Comparison of ENCODE assay signal across 10 mouse cellular contexts in the genomic region with DNA sequence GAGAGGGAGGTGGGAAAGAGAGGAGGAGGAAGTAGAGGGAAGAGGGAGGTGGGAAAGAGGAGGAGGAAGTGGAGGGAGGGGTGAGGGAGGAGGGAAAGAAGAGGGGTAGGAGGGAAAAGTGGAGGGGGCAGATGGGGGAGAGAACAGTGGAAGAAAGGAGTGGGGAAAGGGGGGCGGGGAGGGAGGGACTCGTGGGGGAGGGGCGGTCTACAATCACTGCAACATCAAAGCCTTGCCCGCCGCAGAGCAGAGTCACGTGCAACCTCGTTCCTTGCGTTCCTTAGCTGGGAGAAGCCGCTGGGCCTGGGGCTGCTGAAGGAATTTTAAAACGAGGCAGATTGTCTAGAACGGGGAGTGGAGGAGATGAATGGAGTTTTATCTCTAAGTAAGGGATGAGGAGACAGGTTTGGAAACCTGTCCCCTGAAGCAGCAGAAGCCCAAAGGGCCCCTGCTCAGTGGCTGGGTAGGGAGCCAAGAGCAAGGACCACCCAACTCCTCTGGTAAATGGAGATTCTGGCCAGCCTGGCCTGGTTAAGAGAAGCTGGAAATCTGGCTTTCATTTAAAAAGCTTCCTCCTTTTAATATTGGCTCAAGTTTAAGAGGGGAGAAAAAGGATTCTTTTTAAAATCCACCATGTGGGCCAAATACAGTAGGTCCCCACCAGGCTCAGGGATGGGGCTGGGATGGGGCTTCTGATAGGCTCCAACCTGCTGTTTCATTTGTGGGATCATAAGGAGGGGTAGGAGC.
DNase-seq lines count a peak whose midpoint lies in the region; ATAC-seq lines count a peak whose summit lies in the region.
"Had no signal": no experiment of that assay in that cellular context is flagged by ENCODE, and none has a peak within 500 bp of the region (broad histone marks: within the 10 kb centered on the region; RNA-seq: fewer than 3 reads in every experiment).

No protein-coding gene starts in this region.

- no peak overlapping the region for H3K4me3 ChIP-seq in kidney, embryonic 15.5 days (replicated peaks)
- no peak overlapping the region for H3K4me3 ChIP-seq in midbrain, embryonic 13.5 days (replicated peaks)

- H3K27ac ChIP-seq in kidney, embryonic 15.5 days = peak overlapping the region; percentile 81
- peak overlapping the region; percentile 90 for H3K27ac ChIP-seq in midbrain, embryonic 13.5 days

- 5% methylated on average over 11 of the region's 11 CpGs for WGBS in kidney, embryonic 15.5 days
- under 1% methylated on average over 11 of the region's 11 CpGs for WGBS in midbrain, embryonic 13.5 days

- 0 out of 2 replicates have a peak overlapping the region, but pooled peaks have one; percentile 28 for H3K4me2 ChIP-seq in kidney, embryonic 15.5 days
- peak overlapping the region; percentile 25 for H3K4me2 ChIP-seq in midbrain, embryonic 13.5 days (replicated peaks)

- ATAC-seq in kidney, embryonic 15.5 days (replicated peaks; ENCODE audit: low FRiP score) = no peak
- ATAC-seq in midbrain, embryonic 13.5 days = no peak
- no peak for ATAC-seq in cerebellum, adult (ENCODE audit: insufficient number of reproducible peaks, low FRiP score, low TSS enrichment)

- no peaks in the 10 kb centered on the region for H3K9me3 ChIP-seq in kidney, embryonic 15.5 days (replicated peaks)
- H3K9me3 ChIP-seq in midbrain, embryonic 13.5 days = no peaks in the 10 kb centered on the region

- H3K4me1 ChIP-seq in kidney, embryonic 15.5 days = peaks cover 91% of the 10 kb centered on the region
- peaks cover 98% of the 10 kb centered on the region for H3K4me1 ChIP-seq in midbrain, embryonic 13.5 days (replicated peaks)

- no peaks in the 10 kb centered on the region for H3K36me3 ChIP-seq in kidney, embryonic 15.5 days
- H3K36me3 ChIP-seq in midbrain, embryonic 13.5 days = no peaks in the 10 kb centered on the region

- DNase-seq in kidney, adult 9 months = no peak
- DNase-seq in ZHBTc4 (ENCODE audit: low read depth, low spot score) = peak; percentile 94
- DNase-seq in forelimb bud, embryonic 11.5 days (ENCODE audit: low read depth, low spot score) = peak; percentile 78
- no peak for DNase-seq in cerebellum, postnatal 4 days (ENCODE audit: low spot score in 2 of 2)
- DNase-seq in natural killer cell, adult 2 months (ENCODE audit: low spot score in 2 of 2) = no peak
- DNase-seq: heart, adult 18-20 months; lung, postnatal 10 days had no signal

- H3K9ac ChIP-seq in kidney, embryonic 15.5 days = no peak overlapping the region
- H3K9ac ChIP-seq in midbrain, embryonic 13.5 days (replicated peaks) = peak overlapping the region; percentile 57

- peaks cover 55% of the 10 kb centered on the region for H3K27me3 ChIP-seq in kidney, embryonic 15.5 days
- H3K27me3 ChIP-seq in midbrain, embryonic 13.5 days = peaks cover 29% of the 10 kb centered on the region

Comparison
In these comparisons a context has a peak if more than half of its experiments do, and no peak if none do; other contexts are left out.
1. DNase-seq: peak in ZHBTc4 (single experiment) and forelimb bud, embryonic 11.5 days (single experiment); none in kidney, adult 9 months (single experiment), cerebellum, postnatal 4 days (0 of 2) and natural killer cell, adult 2 months (0 of 2).